Mouse (Mus musculus): Measurements from ENCODE around the gene Ppp2ca.
"Not testable (repeated sequence)": the region's sequence is repeated elsewhere in the genome, so short reads cannot be mapped to it uniquely, and the experiment has no call there.

Gene Ppp2ca

DNA sequence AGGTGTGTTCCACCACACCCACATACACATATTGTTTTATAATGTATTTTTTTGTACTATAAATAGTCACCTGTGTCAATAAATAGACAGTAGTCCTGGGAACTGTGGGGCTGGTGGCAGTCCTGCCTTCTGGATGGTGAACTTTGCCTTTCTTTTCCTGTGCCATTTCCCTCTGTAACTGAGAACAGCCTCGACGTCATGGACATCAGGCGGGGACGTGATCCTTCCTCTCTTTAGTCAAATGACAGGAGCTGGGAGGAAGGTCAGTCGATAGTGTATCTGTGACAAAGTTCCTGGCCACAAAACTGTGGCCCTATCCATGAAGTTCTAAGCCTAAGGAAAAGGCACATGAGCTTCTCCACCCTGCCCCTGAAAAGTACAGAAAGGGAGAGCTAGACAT, 3.9 kb upstream of the Ppp2ca start:
- no peak for DNase-seq (ENCODE audit: low read depth)

DNA sequence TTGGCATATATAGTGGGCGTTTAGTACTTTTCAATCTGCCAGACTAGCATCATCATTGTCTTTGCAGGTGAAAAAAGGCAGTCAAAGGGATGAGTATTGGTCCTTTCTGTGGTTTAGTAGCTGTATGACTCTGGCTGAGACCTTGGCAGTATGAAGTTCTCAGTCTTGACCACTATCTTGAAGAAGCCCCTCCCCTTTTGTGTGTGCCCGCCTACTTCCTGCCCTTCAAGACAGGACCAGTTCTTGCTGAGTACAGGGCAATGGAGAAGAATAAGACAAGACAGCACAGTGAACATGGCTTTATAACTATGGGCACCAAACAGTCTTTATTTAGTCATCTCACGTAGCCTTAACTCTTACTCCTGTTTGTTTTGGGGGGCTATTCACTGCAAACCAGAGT, 1.5 kb upstream of the Ppp2ca start:
- DNase-seq (ENCODE audit: low read depth): no peak

DNA sequence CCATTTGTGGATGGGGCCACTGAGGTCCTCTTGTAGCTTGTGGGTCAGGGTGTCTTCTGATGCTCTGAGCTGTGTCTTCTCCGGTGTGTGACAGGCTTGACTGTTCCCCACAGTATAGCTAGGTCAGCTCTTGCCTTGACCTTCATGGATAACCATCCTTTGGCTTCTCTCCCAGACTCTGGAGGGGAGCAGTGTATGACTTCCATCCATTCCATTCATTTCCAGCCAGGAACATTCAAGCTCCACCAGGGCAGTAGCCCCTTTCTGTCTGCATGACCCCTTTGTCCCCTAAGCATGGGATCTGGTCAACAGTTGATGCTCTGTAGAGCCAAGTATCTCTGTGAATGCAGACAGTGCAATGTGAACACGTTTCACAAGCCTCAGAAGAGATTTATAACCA, 885 bp upstream of the Ppp2ca start:
- no peak for DNase-seq (ENCODE audit: low read depth)

DNA sequence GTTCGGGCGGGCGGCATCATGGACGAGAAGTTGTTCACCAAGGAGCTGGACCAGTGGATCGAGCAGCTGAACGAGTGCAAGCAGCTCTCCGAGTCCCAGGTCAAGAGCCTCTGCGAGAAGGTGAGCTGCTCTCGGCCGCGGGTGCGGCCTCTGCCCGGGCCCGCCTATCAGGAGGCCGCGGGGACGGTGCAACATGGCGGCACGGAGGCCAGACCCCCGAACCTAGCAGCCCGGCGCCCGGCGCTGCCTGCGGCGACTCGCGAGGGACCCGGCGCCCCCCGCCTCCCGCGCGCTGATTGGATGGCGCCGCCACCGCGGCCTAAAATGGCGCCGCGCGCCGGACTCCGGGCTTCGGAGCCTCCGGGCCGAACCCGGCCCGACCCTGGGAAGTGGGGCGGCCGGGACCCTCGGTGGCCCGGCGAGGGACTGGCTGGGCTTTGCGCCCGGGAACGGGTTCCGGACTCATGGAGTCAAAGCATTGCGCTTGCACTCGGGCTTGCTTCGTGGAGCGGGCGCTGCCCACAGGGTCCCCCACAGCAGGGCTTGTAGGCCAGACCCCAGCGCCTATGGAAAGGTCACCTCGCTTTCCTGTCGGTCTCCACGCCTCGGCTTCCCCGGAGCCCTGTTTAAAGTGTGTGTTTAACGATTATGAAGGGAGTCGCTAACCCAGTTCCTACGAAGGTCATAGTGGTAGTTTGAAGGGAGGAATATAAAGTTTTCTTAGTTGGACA, 715 bp downstream of the Ppp2ca start:
- peak; percentile 76 for DNase-seq (ENCODE audit: low read depth)

DNA sequence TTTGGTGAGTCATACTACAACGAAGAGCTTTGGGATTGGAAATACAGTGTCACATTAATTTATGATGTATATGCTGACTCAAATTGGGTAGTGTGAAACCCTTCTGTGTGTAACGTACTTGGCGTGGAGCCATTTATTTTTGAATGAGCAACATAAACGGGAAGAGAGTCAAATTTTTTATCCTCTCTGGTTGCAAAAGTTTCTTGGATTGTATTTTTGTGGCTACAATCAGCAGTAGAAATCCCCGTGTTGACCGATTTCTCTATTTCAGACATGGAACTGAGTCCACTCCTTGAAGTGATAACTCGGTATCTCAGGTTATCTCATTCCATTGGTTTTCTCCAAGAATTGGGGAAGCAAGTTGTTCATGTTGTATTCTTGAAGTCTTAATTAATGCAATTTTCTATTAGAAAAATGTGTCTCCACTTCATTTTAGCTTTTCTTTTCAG, 1.3 kb downstream of the Ppp2ca start:
- peak; percentile 92 for DNase-seq (ENCODE audit: low read depth)

DNA sequence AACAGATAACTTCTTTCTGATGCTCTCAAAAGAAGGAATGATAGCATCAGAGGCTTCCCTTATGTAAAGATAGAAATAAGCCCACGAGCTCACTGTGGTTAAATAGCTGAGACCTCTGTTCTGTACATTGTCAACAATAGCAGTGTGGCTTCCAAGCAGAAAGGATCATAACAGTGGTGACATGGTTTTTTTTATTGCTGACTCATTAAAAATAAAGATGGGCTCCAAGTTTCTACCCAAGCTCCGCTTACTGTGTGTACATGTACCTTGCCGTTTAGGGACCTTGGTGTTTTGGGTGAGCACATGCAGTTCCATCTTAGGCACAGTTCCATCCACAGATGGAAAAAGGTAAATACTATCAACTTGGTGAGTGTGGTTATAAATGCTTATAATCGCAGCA, 4.5 kb downstream of the Ppp2ca start:
- DNase-seq (ENCODE audit: low read depth): no peak

DNA sequence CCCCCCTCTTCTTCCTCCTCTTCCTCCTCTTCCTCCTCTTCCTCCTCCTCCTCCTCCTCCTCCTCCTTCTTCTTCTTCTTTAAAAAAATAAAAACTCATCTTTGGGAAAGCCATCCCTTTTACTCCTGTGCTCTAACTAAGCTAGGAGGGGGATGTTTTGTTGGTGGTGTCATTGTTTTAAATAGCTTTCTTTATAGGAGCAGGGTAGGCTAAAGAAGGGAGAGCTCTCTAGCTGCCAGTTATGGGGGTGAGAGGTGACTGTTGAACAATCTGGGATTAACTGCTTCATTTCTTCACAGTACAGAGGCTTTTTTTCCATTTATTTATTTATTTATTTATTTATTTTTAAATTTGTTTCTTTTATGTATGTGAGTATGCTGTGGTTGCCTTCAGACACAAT, 7.0 kb downstream of the Ppp2ca start:
- DNase-seq (ENCODE audit: low read depth): no peak

DNA sequence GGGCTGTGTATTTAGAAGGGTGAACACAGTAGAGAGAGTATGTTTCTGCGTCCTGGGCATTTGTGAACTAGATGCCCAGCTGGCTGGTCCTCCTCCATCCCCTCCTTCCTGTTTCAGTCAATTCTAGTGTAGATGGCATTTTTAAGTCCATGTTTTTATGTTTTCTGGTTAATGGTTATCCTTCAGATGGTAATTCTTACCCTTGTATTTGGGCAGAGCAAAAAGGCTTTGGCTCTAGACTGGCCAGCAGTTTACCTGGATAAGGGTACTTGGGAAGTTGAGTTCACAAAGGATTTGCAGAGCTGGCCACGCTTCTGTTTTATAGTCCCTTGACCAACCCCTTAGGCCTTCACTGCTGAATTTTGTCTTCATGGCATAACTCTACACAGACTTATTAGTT, 7.6 kb downstream of the Ppp2ca start:
- no peak for DNase-seq (ENCODE audit: low read depth)

DNA sequence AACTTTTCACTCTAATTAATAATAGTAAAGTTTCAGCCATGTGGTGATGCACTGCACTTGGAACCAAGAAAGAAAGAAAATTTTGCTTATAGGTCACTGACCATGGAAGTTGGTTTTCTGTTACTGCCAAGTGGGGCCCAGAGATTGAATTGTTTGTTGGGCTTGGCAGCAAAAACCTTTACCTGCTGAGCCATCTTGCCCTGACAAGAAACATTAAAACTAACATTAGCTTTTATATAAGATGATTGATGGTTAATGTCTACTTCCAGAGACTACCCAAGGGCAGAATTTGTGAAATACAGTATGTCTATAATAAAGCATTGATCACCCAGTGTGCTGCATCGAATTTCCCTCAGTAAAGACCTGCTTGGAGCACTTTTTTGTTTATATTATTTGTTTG, 8.0 kb downstream of the Ppp2ca start:
- no peak for DNase-seq (ENCODE audit: low read depth)

DNA sequence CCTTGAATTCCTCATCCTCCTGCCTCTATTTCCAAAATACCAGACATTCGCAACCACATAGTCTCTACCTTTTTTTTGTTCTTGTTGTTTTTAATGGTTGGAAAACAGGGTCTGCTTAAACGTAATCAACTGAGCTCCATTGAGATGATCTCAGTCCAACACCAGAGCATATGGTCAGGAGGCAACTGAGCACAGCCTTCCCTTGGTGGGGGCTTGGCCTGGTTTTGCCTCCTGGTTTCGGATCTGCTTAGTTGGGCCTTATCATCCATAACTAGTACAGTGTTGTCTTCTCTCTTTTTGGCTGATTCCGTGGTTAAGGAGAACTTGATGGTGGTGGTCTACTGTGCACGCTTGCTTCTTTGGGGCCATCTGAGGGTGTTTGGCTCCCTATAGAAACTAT, 10.3 kb downstream of the Ppp2ca start:
- no peak for DNase-seq (ENCODE audit: low read depth)

DNA sequence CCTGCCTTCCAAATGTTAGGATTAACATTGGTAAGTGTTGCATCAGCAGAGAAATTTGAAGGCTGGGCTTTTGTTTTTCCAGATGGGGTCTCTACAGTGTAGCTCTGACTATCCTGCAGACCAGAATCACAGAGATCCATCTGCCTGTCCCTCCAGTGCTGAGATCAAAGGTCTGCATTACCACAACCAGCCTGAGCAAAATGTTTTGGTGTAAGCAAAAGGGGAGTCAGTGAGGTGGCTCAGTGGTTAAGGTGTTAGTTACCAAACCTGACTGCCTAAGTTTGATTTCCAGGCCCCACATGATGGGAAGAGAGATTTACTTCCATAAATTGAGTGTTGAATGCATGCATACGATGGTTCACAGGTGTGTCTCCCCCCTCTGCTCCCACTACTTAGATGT, 10.9 kb downstream of the Ppp2ca start:
- DNase-seq (ENCODE audit: low read depth): no peak

DNA sequence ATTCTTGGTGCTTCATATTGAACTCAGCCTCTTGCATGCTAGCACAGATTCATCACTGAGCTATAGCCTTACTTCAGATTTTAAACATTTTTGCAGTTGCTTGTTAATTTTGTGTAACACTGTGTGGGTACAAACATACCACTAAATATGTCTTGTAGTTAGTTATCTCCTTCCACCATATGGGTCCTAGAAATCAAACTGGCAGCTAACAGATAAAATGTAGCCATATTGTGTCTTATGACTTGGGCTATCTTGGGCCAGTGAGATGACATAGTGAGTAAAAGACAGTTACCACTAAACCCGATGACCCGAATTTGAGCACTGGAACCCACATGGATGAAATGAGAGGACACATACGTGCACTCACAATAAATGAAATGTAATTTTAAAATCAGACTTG, 17.0 kb downstream of the Ppp2ca start:
- no peak for DNase-seq (ENCODE audit: low read depth)

DNA sequence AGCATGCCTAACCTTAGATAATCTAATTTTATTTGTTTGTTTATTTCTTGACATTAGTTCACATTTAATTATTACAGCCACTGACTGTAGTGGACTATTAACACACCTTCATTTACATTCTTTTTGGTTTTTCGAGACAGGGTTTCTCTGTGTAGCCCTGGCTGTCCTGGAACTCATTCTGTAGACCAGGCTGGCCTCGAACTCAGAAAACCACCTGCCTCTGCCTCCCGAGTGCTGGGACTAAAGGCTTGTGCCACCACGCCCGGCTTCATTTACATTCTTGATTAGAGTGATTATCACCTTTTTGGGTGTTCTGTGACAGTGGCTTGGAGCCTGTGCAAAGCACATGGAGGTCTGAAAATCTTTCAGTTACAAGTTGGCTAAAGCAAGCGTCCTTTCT, 17.6 kb downstream of the Ppp2ca start:
- not testable (repeated sequence) for DNase-seq (ENCODE audit: low read depth)

DNA sequence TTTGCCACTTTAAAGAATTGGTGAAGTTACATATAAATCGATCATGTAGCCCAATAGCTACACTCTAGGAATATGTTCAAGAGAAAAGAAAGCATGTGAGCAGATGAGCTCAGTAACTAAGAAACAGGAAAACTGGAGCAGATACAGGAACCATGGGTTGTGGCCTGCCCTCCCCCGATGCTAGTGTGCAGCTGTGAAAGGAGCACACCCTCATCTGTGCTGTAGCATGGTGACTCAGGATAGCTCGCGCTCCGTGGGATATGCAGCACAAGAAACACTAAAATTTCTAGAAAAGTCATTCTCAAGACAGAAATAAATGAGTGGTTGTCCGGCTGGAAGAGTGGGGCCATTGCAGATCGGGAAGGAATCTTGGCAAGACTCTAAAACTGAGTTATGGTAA, 18.7 kb downstream of the Ppp2ca start:
- no peak for DNase-seq (ENCODE audit: low read depth)

DNA sequence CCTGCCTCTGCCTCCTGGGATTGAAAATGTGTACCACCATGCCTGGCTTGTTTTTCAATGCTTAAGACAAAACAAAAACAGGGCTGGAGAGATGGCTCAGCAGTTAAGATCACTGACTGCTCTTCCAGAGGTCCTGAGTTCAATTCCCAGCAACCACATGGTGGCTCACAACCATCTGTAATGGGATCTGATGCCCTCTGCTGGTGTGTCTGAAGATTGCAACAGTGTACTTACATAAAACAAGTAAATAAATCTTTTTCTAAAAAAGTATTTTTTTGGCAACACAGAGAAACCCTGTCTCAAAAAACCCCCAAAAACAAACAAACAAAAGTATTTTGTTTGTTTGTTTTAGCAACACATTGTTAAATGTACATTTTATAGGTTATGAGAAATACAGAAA, 21.9 kb downstream of the Ppp2ca start:
- not testable (repeated sequence) for DNase-seq (ENCODE audit: low read depth)

DNA sequence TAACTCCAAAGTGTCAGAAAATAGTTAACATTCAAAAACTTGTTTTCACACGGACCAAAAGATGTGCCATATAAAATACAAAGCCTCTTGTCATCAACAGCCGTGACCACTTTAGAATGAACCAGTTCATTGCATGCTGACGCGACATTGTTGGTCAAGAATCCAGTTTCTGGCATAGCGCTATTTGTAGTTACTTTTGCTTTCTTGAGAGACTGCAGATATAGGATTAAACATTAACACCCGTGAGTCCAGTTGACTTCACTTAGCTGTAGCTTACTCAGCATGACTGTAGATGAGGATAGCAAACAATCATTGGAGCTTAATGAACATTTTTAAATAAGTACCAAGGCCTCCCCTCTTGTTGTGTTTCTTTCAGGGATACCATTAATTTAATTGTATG, 23.6 kb downstream of the Ppp2ca start:
- no peak for DNase-seq (ENCODE audit: low read depth)

DNA sequence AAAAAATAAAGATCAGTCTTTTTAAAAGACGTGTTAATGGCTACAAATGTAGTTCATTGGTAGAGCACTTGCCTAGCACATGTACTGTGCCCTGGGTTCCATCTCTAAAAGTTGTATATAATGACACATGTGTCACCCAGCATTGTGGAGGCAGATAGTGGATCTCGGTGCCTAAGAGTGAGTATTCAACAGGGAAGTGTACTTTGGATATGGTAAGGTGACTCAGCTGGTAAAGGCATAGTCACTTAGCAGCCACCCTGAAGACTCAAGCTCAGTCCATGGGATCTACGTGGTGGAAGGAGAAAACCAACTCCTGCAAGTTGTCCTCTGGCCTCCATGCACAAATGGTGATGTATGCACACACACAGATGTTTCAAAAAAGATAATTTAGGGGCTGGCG, 26.0 kb downstream of the Ppp2ca start:
- no peak for DNase-seq (ENCODE audit: low read depth)

DNA sequence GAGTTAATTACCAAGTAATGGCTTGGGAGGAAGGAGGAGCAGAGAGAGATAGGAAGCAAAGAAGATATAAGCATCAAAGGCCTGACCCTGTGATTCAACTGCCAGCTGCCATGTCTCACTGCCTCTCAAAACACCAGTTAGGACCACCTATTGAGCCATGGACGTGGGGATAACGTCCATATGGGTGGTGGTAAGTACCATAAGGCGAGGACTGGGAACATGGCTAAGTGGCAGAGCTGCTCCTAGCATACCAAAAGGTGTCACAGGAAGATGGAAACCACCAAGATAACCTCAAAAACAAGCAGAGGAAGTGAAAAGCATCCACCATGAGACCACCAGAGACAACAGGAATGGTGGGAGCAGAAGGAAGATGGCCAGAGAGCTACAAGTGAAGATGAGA, 28.7 kb downstream of the Ppp2ca start:
- DNase-seq (ENCODE audit: low read depth): no peak

DNA sequence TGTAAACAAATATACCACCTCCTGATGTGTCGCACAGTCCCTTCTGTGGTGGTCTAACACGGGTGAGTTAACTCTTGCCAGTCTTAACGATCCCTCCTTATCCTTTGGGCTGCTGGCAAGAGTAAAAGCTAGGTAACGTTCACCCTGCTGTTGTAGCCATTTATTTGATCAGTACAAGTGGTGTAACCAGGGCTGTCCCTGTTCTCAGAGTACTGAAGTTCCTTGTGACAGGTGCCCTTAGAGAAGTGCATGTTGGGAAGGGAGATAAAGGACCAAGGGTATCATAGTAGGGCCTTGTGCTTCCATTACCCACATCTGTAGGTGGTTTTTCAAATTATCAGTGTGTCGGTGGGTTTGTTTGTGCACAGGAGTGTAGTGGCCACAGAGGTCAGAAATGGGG, 29.3 kb downstream of the Ppp2ca start:
- DNase-seq (ENCODE audit: low read depth): no peak

DNA sequence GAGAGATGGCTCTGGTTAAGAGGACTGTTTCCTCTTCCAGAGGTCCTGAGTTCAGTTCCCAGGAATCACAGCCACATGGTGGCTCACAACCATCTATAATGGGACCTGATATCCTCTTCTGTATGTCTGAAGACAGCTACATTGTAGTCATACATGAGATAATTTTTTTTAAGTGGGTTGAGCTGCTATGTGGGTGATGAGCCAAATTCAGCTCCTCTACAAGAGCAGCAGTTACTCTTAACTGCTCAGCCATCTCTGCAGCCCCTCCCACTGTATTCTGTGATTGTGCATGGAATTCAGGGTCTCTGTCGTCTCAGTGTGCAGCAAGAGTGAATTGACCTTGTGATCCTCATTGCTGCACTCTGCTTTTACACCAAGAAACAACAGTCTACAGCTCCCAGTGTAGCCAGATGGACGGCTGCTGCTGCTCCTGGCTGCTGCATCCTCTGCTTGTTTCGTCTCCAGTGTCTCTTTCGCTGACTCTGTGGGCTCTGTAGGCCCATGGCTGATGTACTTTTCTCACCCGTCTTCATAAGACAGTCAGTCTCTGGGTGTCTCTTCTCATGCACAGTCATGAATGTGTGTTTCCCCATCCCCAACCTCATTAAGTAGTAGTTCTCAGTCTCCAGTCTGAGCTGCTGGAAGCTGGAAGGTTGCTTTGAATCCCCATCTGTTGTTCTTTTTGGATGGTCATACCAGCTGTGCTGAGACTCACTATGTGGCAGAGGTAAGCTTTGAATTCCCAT, 30.0 kb downstream of the Ppp2ca start:
- DNase-seq (ENCODE audit: low read depth): no peak

DNA sequence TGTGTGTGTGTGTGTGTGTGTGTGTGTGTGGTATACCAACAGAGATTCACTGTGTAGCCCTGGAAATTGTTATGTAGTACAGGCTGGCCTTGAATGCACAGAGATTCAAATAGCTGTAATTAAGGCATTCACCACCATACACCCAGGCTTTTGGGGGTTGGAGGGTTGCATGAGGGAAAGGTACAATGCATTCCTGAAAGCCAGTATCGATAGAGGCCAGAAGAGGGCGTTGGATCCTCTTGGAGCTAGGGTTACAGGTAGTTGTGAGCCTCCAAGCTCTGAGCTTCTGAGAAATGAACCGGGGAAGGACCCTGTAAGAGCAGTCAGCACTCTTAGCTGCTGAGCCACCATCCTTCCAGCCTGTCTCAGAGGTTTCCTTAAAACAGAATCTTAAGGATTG, 30.7 kb downstream of the Ppp2ca start:
- DNase-seq (ENCODE audit: low read depth): peak; percentile 30

DNA sequence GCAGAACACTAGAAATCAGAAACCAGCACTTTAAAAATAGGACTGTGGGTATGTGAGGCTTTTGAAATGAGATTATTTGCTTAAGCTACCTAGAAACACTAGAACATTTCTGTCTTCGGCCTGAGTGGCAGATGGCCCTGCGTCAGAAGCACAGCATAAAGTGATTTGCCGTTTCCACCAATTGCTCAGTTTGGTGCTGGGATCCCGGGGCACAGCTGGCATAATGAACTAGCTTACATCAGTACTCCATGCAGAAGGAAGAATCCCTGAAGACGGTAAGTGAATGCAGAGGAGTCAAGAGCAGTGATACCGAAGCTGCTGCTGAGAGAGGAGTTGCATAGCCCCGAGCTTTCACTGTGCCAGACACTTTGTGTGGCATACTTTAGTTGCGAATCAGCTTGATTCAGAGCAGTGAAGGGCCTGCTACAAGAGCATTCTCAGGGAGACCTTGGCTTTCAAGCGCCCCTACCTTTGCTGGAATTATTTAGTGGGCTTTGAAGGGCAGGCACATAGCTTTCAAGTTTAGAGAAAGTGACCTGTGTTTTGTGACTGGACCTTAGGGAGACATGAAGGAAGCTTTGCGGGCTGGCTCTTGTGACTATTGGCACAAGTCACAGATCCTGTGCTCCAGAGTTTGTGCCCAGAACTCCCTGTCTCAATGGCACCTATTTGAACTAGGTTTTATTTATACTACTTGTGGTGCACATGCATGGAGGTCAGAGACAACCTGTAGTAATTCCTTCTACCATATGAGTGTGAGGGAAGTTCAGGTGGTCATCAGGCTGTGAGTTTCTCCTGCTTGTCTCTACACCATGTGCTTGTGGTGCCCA, 31.4 kb downstream of the Ppp2ca start:
- peak; percentile 75 for DNase-seq (ENCODE audit: low read depth)
